Mouse (Mus musculus) heart, adult 2 months (tissue): Measurements from ENCODE around the gene Sec61a2.

Source experiments
- CTCF ChIP-seq: fragments of 200-600 bp; IDR thresholded peaks from 2 replicates; pipeline ENCODE4 v1.8.1; 2022; ENCODE audit warnings: antibody characterized with exemption, mild to moderate bottlenecking, moderate library complexity
- EP300 ChIP-seq: fragments of 200-500 bp; IDR thresholded peaks from 2 replicates; pipeline ENCODE4 v1.6.1; 2011; ENCODE audit warnings: low read depth, low read length, control low read depth; ENCODE audit not compliant: insufficient read depth
- POLR2A ChIP-seq: fragments of 200-500 bp; IDR thresholded peaks from 2 replicates; pipeline ENCODE4 v1.6.1; 2011; ENCODE audit warnings: mild to moderate bottlenecking, low read depth, low read length, control low read depth; ENCODE audit not compliant: insufficient read depth

DNA sequence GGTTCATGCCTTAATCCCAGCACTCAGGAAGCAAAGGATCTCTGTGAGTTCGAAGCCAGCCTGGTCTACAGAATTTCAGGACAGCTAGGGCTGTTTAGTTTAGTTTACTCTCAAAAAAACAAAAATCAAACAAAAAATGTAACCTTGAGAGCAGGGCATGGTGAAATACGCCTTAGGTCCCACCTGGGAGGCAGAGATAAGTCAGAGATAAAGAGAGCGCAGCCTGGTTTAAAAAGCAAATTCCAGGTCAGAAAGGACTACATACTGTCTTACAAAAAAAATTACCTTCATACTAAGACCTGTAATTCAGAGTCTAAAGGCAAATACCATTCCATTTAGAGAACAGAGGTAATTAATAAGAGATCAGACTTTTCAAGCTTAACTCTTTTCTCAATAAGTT is 44.1 kb upstream of the Sec61a2 start:
- TF ChIP-seq EP300 (no peak), POLR2A (no peak), CTCF (no peak)
